Mouse (Mus musculus): Measurements from ENCODE around the gene Gpr137.

GRCm38 (mm10) chr19:6919876-6920740, 22.2 kb downstream of the Gpr137 start:
- TF ChIP-seq CTCF (IDR thresholded peaks at IDR 0.05; ENCODE audit: low read depth) (no peak), EP300 (IDR thresholded peaks at IDR 0.05; ENCODE audit: low read depth) (no peak)
